Comparison of ENCODE assay signal across 26 mouse cellular contexts in genomic region chr2:117023436-117023835, GRCm38 (mm10).
"Had no signal": no experiment of that assay in that cellular context is flagged by ENCODE, and none has a peak within 500 bp of the region (broad histone marks: within the 10 kb centered on the region; RNA-seq: fewer than 3 reads in every experiment).

No protein-coding gene starts in this region.

- H3K9me3 ChIP-seq: heart, embryonic 10.5 days; heart, embryonic 12.5 days; hindbrain, embryonic 10.5 days; hindbrain, embryonic 12.5 days; intestine, embryonic 15.5 days; limb, embryonic 10.5 days; limb, embryonic 12.5 days had no signal

- H3K9ac ChIP-seq: heart, embryonic 12.5 days; hindbrain, embryonic 12.5 days; hindbrain, embryonic 14.5 days; intestine, embryonic 15.5 days; limb, embryonic 12.5 days had no signal

- H3K4me3 ChIP-seq: gastrocnemius, adult 2 months; heart, embryonic 10.5 days; heart, embryonic 12.5 days; hindbrain, embryonic 10.5 days; hindbrain, embryonic 12.5 days; intestine, embryonic 15.5 days; layer of hippocampus, adult 2 months; left cerebral cortex, adult 2 months; limb, embryonic 10.5 days; limb, embryonic 12.5 days had no signal

- H3K27me3 ChIP-seq: heart, embryonic 12.5 days; hindbrain, embryonic 12.5 days; intestine, embryonic 15.5 days; limb, embryonic 12.5 days had no signal

- DNase-seq: gastrocnemius, adult 2 months; gastrocnemius, postnatal 10 days; gastrocnemius, postnatal 25 days; heart, adult 18-20 months; heart, postnatal 10 days; heart, postnatal 4 days; kidney, adult 18-20 months; kidney, adult 8-10 months; kidney, postnatal 10 days; kidney, postnatal 25 days; kidney, postnatal 4 days; liver had no signal

- H3K27ac ChIP-seq: gastrocnemius, adult 2 months; heart, embryonic 10.5 days; hindbrain, embryonic 10.5 days; hindbrain, embryonic 12.5 days; hindbrain, embryonic 14.5 days; intestine, embryonic 15.5 days; layer of hippocampus, adult 2 months; left cerebral cortex, adult 2 months; limb, embryonic 10.5 days; limb, embryonic 12.5 days had no signal

- ATAC-seq: hindbrain, embryonic 16.5 days; inflammation-experienced regulatory T-cells, adult 6 months; intestine, embryonic 15.5 days; intestine, postnatal 0 days had no signal

- H3K36me3 ChIP-seq: heart, embryonic 10.5 days; heart, embryonic 12.5 days; hindbrain, embryonic 10.5 days; hindbrain, embryonic 12.5 days; intestine, embryonic 15.5 days; limb, embryonic 10.5 days; limb, embryonic 12.5 days had no signal

- H3K4me2 ChIP-seq: heart, embryonic 12.5 days; hindbrain, embryonic 12.5 days; hindbrain, embryonic 14.5 days; intestine, embryonic 15.5 days; limb, embryonic 12.5 days; liver, embryonic 11.5 days had no signal
